Mouse (Mus musculus) erythroblast, embryonic 14.5 days (primary cell): ENCODE measurements around the gene Bglap2. TPM values are rescaled to one million over a fixed set of nuclear protein-coding genes. Genes with fewer than 3 reads are reported as not detected.
A peak's percentile ranks its signal among the peaks of the same experiment; 100 is the strongest.
"Not testable (repeated sequence)": the region's sequence is repeated elsewhere in the genome, so short reads cannot be mapped to it uniquely, and the experiment has no call there.

Experiments used
- H3K27me3 ChIP-seq: 2 replicates; pipeline ENCODE4 v1.6.1; 2012; ENCODE audit warnings: inconsistent platforms; ENCODE audit not compliant: control insufficient read depth
- H3K36me3 ChIP-seq: 2 replicates; pipeline ENCODE4 v1.6.1; 2012; ENCODE audit warnings: mild to moderate bottlenecking, inconsistent platforms; ENCODE audit not compliant: control insufficient read depth
- H3K4me1 ChIP-seq: 2 replicates; pipeline ENCODE4 v1.6.1; 2012; ENCODE audit warnings: inconsistent platforms; ENCODE audit not compliant: control insufficient read depth
- H3K4me3 ChIP-seq: replicated peaks from 2 replicates; pipeline ENCODE3; 2012; ENCODE audit warnings: moderate library complexity, mild to moderate bottlenecking, inconsistent platforms
- H3K9me3 ChIP-seq: 2 replicates; pipeline ENCODE4 v1.6.1; 2012; ENCODE audit warnings: low read length, inconsistent platforms, mixed read lengths; ENCODE audit not compliant: control insufficient read depth
- GATA1 ChIP-seq: IDR thresholded peaks from 2 replicates; pipeline ENCODE4 v1.6.1; 2012; ENCODE audit warnings: low read length, inconsistent platforms, mixed read lengths
- TAL1 ChIP-seq: IDR thresholded peaks from 3 replicates; pipeline ENCODE4 v1.6.1; 2012; ENCODE audit warnings: low read length, inconsistent platforms, mixed read lengths
- polyA plus RNA-seq: library from polyadenylated mRNA; stranded (reverse); fragments of >175 nt; gene quantifications from 2 replicates; pipeline ENCODE4 v1.2.3, GENCODE M21; 2012

Bglap2 gene
- polyA plus RNA-seq, result not detected in 2 replicates

- Histone ChIP-seq H3K4me1 (peaks cover 17% of the 10 kb centered on the region), H3K27me3 (peaks cover 12% of the 10 kb centered on the region)
- H3K9me3 ChIP-seq, H3K4me3 ChIP-seq, H3K36me3 ChIP-seq: not testable (repeated sequence)
These were observed at the start of gene Bglap2 for GRCm38 (mm10) chr3:88378599-88378998. TSS of gene Bglap2 (minus strand) at chr3:88378699.

GRCm38 (mm10) chr3:88427342-88427905 is 48.9 kb upstream of the Bglap2 start:
- Histone ChIP-seq H3K4me1 (peaks cover 42% of the 10 kb centered on the region), H3K36me3 (peaks cover 8% of the 10 kb centered on the region), H3K27me3 (no peaks in the 10 kb centered on the region), H3K4me3 (no peak overlapping the region), H3K9me3 (no peaks in the 10 kb centered on the region)
- TF ChIP-seq GATA1 (no peak), TAL1 (no peak)

GRCm38 (mm10) chr3:88425708-88426420 is 47.4 kb upstream of the Bglap2 start:
- H3K4me1 ChIP-seq, result peaks cover 56% of the 10 kb centered on the region
- H3K36me3 ChIP-seq, result peaks cover 23% of the 10 kb centered on the region
- peak overlapping the region; percentile 99 for H3K4me3 ChIP-seq
- peaks cover 2% of the 10 kb centered on the region; the same call in 1 of the 2 replicates for H3K9me3 ChIP-seq
- no peaks in the 10 kb centered on the region for H3K27me3 ChIP-seq
- TF ChIP-seq TAL1 (no peak), GATA1 (no peak)

GRCm38 (mm10) chr3:88425330-88425689 is 46.8 kb upstream of the Bglap2 start:
- Histone ChIP-seq H3K9me3 (peaks cover 2% of the 10 kb centered on the region; the same call in 1 of the 2 replicates), H3K4me3 (peak overlapping the region; percentile 99), H3K27me3 (no peaks in the 10 kb centered on the region), H3K36me3 (peaks cover 29% of the 10 kb centered on the region), H3K4me1 (peaks cover 62% of the 10 kb centered on the region)
- TF ChIP-seq TAL1 (no peak), GATA1 (no peak)

- Histone ChIP-seq H3K27me3 (no peaks in the 10 kb centered on the region), H3K4me1 (peaks cover 66% of the 10 kb centered on the region), H3K36me3 (peaks cover 34% of the 10 kb centered on the region), H3K4me3 (peak within 1 kb of the TSS; percentile 99), H3K9me3 (peaks cover 2% of the 10 kb centered on the region; the same call in 1 of the 2 replicates)
- TF ChIP-seq TAL1 (no peak), GATA1 (no peak)
These were observed 46.3 kb upstream of the Bglap2 start, which contains the start of gene Slc25a44 for GRCm38 (mm10) chr3:88424605-88425329. TSS of gene Slc25a44 (minus strand) at chr3:88425139.

- TF ChIP-seq GATA1, result no peak
- no peak for TF ChIP-seq TAL1
- H3K27me3 ChIP-seq, result no peaks in the 10 kb centered on the region
- peaks cover 2% of the 10 kb centered on the region; the same call in 1 of the 2 replicates for H3K9me3 ChIP-seq
- peaks cover 84% of the 10 kb centered on the region for H3K4me1 ChIP-seq
- peak overlapping the region; percentile 31 for H3K4me3 ChIP-seq
- peaks cover 60% of the 10 kb centered on the region for H3K36me3 ChIP-seq
These were observed 43.7 kb upstream of the Bglap2 start for GRCm38 (mm10) chr3:88422020-88422720.

GRCm38 (mm10) chr3:88420771-88421170 is 42.3 kb upstream of the Bglap2 start:
- no peak overlapping the region for H3K4me3 ChIP-seq
- peaks cover 91% of the 10 kb centered on the region for H3K4me1 ChIP-seq
- H3K36me3 ChIP-seq, result peaks cover 74% of the 10 kb centered on the region
- no peaks in the 10 kb centered on the region for H3K27me3 ChIP-seq
- TF ChIP-seq GATA1, result no peak
- no peak for TF ChIP-seq TAL1
- peaks cover 2% of the 10 kb centered on the region; the same call in 1 of the 2 replicates for H3K9me3 ChIP-seq

GRCm38 (mm10) chr3:88418016-88418415 is 39.5 kb upstream of the Bglap2 start:
- peaks cover 98% of the 10 kb centered on the region for H3K36me3 ChIP-seq
- no peak for TF ChIP-seq GATA1
- TF ChIP-seq TAL1, result no peak

GRCm38 (mm10) chr3:88415668-88416067 is 37.2 kb upstream of the Bglap2 start:
- Histone ChIP-seq H3K27me3 (no peaks in the 10 kb centered on the region), H3K4me1 (peaks cover 93% of the 10 kb centered on the region), H3K9me3 (no peaks in the 10 kb centered on the region), H3K4me3 (peak overlapping the region; percentile 4), H3K36me3 (peaks cover 100% of the 10 kb centered on the region)
- TF ChIP-seq GATA1, result no peak
- TF ChIP-seq TAL1, result no peak

More at GRCm38 (mm10) chr3:88418016-88418415, 39.5 kb upstream of the Bglap2 start:
- peaks cover 2% of the 10 kb centered on the region; the same call in 1 of the 2 replicates for H3K9me3 ChIP-seq
- no peak overlapping the region for H3K4me3 ChIP-seq
- H3K4me1 ChIP-seq, result peaks cover 93% of the 10 kb centered on the region
- H3K27me3 ChIP-seq, result no peaks in the 10 kb centered on the region
